Mouse (Mus musculus) urinary bladder, postnatal 14 days (tissue): ENCODE measurements around the gene Phactr4.

Experiments
- DNase-seq: peaks from one replicate; pipeline ENCODE4 v3.0.0; 2021; ENCODE audit warnings: low spot score

Phactr4 gene

DNA sequence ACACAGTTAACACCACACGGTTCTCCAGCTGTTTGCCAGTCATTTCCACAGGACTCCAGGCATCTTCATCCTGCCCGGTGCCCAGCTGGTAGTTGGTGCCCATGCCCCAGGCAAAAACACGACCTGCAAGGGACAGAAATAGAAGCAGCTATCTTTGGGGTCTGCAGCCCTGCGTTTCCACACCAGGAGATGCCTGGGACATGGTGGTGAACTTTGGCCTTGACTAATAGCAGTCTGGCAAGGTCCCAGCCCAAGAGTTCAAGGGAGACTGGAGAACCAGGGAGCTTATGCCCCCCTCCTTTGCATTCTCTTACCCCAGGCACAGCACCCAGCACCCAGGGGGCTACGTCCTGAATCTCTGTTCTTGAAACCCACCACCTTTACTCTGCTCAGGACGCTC is 89.4 kb downstream of the Phactr4 start:
- DNase-seq: no peak

DNA sequence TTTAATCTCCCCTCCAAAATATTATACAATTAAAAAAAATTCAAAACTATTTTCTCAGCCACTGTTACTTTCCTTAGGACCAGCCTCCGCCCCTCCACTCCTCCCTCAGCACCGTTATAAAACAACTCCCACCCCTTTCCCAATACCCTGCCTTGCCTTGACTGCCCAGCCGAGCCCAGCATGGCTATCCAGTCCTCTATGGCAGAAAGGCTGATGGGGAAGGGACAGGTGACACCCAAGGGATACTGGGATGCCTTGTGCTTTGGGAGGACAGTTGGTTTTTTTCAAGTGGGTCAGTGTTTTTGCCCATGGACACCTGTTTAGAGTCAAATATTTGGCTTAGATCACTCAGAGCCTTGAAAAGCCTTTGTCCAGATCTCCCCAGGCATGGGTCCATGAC is 90.3 kb downstream of the Phactr4 start:
- DNase-seq: no peak

DNA sequence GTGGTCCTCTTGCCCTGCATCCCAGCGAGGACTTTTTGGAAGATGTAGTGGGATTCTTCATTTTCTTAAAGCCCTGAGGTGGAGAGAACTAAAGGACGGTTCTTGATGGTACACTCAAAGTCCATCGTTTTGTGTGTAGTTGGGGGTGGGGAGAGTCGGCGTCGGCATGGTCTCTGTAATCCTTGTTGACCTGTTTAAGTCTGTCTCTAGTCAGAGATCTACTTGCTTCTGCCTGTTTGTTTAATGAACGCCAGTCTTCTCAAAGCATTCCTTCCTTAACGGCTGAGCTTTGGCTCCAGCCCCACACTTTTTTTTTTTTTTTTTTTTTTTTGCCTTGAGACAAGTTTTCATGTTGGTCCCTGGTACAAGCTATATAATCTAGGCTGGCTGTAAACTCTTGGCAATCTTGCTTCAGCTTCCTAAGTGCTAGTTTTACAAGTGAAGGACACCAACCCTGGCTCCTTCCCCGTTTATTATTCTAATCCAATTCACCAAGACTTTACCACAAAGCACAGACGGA is 92.4 kb downstream of the Phactr4 start:
- DNase-seq: no peak

DNA sequence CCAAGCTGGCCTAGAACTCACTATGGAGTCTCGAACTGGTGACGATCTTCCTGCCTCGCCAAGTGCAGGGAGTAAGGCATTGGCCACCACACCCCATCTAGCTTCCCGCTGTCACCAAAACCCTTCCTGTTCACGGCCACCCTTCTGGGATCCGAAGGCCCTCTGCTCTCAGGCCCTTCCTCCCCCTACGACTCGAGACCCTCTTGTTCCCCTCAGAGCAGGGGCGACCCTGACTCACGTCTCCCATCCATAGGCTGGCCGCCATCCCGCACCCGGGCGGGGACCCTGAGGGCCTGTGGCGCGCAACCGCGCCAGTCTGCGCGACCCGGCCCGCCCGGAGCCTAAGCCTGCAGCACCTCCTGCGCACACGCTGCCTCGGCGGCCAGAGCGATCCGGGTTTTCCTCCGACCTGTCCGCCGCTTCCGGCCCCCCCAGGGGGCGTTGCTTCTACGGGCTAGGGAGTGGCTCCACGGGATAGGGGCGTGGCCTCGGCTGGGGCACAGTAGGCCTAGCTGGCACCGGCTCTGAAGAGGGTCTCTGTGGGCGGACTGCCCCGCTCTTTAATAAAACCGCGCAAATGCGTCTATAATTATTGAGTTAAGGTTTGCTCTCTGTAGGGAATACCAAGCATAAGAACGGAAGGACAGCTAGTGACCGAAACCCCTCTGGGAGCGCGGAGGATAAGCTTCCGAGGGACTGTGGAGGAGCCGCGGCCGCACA is 93.0 kb downstream of the Phactr4 start, which contains the start of gene Trnau1ap:
Gene Trnau1ap, minus strand, starts transcription at position 424 of the 720 bp plus-strand sequence.
- DNase-seq: peak; percentile 91

DNA sequence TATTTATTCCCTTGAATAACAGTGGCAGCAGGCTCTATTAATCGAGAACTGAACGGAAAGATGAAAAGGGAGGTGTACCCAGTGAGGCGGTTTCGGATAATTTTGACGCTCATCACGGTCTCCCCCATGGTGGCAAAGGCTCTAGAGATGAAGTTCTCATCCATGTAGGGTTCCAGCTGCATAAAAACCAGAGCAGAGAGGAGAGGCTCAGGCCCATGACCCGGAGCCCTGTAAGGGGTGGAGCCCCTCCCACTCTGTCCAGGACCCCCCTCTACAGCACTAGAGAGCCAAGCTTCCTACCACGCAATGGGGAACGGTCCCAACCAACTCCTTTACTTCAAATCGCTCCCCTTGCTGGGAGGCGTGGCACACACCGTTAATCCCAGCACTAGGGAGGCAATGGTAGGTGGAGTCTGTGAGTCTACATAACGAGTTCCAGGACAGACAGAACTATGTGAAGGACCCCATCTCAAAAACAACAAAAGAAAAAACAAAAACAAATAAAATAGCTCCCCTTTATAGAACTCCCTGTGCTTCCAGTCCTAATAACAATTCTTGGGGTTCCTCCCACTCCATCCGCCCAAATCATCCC is 93.8 kb downstream of the Phactr4 start:
- no peak for DNase-seq

DNA sequence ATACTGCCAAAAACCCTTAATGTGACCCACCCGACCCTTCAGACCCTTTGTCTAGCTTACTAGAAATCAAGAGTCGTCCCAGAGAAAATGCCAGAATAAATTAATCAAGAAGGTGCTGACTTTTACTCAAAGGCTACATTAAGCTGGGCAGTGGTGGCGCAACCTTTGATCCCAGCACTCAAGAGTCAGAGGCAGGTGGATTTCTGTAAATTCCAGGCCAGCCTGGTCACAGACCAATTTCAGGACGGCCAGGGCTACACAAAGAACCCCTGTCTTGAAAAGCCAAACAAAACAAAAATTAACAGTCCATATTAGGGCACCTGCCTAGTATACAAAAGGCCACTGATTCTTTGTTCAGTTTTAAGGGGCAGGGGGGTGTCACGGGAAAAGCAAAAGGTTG is 95.8 kb downstream of the Phactr4 start:
- DNase-seq: no peak

DNA sequence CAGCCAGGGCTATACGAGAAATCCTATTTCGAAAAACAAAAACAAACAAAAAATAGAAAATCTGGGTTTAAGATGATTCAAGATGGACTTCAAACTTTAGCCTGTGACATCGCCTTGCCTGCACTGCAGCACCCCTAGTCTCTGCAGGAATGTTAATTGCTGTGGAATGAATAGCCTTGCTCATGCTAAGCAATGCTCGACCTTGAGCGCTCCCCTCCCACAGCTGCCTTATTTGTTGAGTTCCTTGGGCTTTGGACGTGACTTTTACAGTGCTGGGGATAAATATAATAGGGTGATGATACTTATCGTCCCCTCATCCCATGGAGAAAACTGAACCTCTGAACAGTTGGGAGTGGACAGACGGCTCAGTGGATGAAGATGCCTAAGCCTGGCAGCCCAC is 106.6 kb downstream of the Phactr4 start:
- no peak for DNase-seq

DNA sequence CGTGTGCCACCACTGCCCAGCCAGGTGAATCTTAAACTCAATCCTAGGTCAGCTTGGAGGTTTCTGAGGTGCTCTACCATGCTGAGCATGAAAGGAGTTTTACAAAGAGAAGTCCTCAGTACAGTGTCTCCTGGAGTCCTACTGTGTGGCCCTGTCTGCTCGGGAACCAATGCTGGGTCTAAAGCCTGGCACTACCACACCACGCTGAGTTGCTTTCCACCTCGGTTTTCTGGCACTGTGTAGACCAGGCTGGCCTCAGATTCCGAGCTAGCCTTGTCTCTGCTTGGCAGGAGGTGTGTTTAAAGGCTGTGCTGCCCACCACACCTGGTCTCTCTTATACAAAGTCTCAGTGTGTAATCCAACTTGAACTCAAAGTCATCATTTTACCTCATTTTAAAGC is 109.7 kb downstream of the Phactr4 start:
- no peak for DNase-seq

DNA sequence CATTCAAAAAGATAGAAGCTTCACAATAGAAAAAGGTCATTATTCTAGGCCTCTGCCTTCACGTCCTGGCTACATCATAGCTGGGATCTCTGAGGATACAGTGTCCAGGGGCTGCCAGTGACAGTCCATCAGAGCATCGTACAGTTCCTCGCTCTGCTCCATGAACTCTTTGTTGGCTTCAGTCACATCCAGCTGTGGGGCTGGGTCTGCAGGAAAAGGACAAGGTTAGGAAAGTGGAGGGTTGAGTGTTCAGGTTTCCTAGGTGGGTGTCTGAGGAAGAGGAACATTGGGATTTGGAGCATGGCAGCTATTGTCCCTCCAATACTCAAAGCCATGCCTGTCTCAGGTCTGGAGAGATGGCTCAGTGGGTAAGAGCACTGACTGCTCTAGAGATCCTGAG is 110.5 kb downstream of the Phactr4 start:
- no peak for DNase-seq

DNA sequence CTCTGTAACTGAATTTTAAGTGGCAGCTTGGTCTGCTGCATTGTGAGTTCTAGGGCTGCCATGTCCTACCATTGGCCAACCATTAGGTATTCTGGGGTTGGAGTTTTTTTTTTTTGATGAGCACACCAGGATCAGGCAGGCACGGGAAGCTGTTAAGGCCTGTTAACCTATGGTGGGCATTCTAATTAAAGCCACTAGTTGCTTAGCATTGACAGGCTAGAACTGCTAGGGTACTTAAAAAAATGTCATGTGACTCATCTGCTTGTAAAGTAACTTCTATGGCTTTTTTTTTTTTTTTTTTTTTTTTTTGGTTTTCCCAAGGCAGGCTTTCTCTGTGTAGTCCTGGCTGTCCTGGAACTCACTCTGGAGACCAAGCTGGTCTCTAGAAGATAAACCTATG is 111.1 kb downstream of the Phactr4 start:
- no peak for DNase-seq

DNA sequence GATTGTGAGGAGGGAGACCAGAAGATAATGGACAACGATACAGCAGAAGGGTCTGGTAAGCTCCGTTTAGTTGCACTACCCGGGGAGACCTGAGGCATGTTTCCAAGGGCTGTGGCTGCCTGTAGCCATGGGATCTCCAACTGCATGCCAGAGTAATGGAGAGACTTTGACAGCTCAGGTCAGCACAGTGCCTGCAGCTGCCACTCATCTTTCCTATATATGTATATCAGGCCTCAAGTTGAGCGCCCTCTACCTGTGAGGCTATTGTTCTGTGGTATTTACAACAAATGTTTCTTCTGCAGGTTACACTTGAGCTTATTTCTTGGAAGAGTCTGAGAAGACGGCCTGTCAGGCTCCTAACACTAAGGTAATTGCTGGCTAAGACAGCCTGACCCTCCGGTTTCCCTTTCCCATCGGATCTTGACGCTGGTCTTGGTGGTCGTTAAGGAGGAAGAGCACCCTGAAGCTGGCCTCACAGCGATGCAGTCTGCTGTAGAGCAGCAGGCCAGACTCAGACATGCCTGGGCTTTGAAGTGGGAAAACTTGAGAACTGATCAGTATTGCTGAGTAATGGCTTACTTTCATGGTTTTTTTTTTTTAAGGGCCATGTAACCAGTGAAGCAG is 112.3 kb downstream of the Phactr4 start:
- peak; percentile 63 for DNase-seq

DNA sequence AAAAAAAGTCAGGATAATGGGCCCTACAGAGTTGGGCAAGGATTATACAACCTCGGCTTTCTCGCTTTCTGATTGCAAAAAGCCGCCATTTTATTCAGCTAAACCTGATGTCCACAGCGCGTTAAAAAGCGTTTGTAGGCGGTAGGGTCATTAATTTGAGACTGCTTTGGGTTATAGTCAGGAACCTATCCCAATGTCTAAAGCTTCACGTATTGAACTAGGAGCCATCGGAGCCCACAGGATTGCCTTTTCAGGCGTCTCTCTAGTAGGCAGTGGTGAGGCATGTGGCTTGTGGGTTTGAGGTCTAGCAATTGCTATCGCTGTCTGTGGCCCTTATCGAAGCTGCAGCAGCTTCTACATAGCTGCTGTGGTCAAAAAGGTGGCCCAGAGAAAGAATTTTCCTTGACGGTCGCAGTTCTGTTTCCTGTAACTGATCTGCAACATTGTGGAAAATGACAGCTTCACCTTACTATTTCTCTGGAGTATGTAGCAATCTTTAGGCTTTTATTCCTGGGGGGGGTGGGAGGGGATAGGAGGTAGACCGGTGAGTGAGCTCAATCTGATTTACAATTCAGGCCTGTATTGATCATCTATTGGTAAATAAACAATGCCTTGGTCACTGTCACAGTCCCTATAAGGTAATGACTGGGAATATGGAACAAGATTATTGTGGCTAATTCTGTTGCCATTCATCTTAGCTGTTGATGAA is 113.0 kb downstream of the Phactr4 start:
- no peak for DNase-seq

DNA sequence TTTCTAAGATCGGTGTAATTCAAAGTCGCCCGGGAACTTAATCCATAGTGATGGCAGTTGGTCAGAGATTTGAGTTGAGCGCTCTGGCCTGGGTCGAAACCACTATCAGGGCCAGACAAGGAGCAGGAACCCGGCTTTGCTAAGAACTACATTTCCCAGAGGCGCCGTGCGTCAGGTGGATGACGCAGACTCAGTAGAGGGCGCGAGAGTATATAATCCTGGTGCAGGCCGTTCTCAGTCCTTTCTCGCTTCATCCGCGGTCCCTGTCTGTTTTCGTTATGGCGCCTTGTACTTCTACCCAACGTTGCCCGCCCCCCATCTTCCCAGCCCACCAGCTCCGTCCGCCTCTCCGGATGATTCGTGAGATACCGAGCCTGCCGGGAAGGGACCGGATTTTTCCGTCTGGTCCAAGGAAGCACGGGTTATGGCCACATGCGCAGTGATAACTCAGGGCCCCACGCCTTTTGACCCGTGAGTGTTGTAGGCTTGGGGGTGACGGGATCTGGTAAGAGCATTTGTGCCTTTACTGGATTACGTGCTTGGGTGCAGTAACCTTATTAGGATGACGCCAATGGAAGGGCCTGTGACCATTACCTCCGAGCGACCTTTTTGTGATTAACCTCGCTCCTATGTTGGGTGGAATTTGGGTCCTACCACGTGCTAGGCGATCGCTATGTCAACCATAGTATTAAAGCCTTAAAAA is 113.7 kb downstream of the Phactr4 start:
- DNase-seq: peak; percentile 91

DNA sequence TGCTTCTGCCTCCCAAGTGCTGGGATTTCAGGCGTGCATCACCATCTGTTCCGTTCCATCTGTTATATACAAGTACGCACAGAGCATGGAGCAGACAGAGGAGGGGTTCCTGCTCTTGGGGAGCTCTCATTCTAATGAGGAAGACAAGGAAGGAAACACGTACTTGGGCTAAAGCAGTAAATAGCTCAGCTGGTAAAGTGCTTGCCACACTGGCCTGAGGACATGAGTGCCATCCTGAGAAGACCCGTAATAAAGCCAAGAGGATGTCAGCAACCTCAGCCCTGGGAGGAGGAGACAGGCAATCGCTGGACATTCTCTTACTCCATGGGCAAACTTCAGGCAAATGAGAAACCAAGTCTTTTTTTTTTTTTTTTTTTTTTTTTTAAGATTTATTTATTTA is 116.3 kb downstream of the Phactr4 start:
- DNase-seq: no peak
